Comparison of ENCODE assay signal across 9 mouse cellular contexts in the genomic region with DNA sequence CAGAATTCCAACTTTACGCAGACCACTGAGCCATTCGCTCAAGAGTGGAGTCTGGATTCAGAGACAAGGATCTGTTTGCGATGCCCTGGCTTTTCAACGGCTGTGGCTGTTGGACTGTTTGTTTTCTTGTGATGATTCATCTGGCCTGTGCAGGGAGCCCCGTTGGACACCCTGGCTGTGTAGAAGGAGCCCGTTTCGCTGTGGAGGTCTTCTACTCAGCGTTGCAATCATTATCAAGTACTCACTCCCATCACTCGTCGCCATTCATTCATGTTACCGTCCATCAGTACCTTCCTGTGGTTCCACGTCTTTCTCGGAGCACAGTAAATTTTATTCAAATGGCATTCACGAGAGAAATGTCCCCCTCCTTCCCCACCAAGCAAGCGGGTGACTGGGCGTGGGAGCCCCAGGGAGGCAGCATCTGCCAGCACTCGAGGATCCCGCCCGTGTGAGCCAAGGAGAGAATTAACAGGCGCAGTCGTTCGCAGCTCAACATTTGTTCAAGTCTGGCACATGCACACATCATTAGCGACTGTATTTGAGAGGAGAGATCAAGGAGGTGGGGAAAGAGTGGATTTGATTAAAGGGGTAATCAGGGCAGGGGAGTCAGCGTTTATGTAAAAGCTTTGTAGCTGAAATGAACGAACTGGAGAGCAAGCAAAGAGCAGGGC.
DNase-seq lines count a peak whose midpoint lies in the region; ATAC-seq lines count a peak whose summit lies in the region.
"Had no signal": no experiment of that assay in that cellular context is flagged by ENCODE, and none has a peak within 500 bp of the region (broad histone marks: within the 10 kb centered on the region; RNA-seq: fewer than 3 reads in every experiment).

No protein-coding gene starts in this region.

- 63% methylated on average over 25 of the region's 25 CpGs for WGBS in neural tube, embryonic 12.5 days
- 58% methylated on average over 25 of the region's 25 CpGs for WGBS in limb, embryonic 10.5 days

- peak overlapping the region; percentile 26 for H3K4me2 ChIP-seq in neural tube, embryonic 12.5 days (replicated peaks)

- no peak overlapping the region for H3K4me3 ChIP-seq in neural tube, embryonic 12.5 days
- H3K4me3 ChIP-seq in limb, embryonic 10.5 days: 0 out of 2 replicates have a peak overlapping the region, but pooled peaks have one; percentile 6

- no peaks in the 10 kb centered on the region; the same call in 1 of the 2 replicates for H3K4me1 ChIP-seq in neural tube, embryonic 12.5 days
- peaks cover 11% of the 10 kb centered on the region for H3K4me1 ChIP-seq in limb, embryonic 10.5 days

- no peak overlapping the region for H3K27ac ChIP-seq in neural tube, embryonic 12.5 days
- H3K27ac ChIP-seq in limb, embryonic 10.5 days: peak overlapping the region; percentile 19; the same call in 1 of the 2 replicates

- no peaks in the 10 kb centered on the region for H3K36me3 ChIP-seq in neural tube, embryonic 12.5 days
- no peaks in the 10 kb centered on the region for H3K36me3 ChIP-seq in limb, embryonic 10.5 days

- no peaks in the 10 kb centered on the region for H3K27me3 ChIP-seq in neural tube, embryonic 12.5 days (replicated peaks)
- no peaks in the 10 kb centered on the region for H3K27me3 ChIP-seq in limb, embryonic 10.5 days (ENCODE audit: low read depth, poor library complexity, severe bottlenecking)

- peak; percentile 20 to 42 for DNase-seq in cerebellum, postnatal 14 days
- no peak for DNase-seq in cerebellum, adult 18-20 months
- DNase-seq in neural tube, embryonic 10.5 days (ENCODE audit: extremely low spot score, low spot score): no peak
- DNase-seq in limb, embryonic 10.5 days (ENCODE audit: low spot score): no peak
- DNase-seq in telencephalon, adult 2 months (ENCODE audit: low read depth, low spot score): peak; percentile 46
- DNase-seq in thymus, postnatal 0 days (ENCODE audit: low spot score): no peak
- no peak for DNase-seq in natural killer cell, adult 2 months (ENCODE audit: low spot score in 2 of 2)
- DNase-seq: lung, postnatal 14 days had no signal

- no peak for ATAC-seq in neural tube, embryonic 12.5 days (ENCODE audit: low FRiP score, low read depth)

- H3K9ac ChIP-seq in neural tube, embryonic 12.5 days: no peak overlapping the region

- no peaks in the 10 kb centered on the region for H3K9me3 ChIP-seq in neural tube, embryonic 12.5 days
- H3K9me3 ChIP-seq in limb, embryonic 10.5 days (replicated peaks): no peaks in the 10 kb centered on the region

Comparison
In these comparisons a context has a peak if more than half of its experiments do, and no peak if none do; other contexts are left out.
1. DNase-seq: peak in cerebellum, postnatal 14 days (2 of 2) and telencephalon, adult 2 months (single experiment); none in cerebellum, adult 18-20 months (0 of 2), neural tube, embryonic 10.5 days (single experiment), limb, embryonic 10.5 days (single experiment), thymus, postnatal 0 days (single experiment) and natural killer cell, adult 2 months (0 of 2).